In the genomic region with DNA sequence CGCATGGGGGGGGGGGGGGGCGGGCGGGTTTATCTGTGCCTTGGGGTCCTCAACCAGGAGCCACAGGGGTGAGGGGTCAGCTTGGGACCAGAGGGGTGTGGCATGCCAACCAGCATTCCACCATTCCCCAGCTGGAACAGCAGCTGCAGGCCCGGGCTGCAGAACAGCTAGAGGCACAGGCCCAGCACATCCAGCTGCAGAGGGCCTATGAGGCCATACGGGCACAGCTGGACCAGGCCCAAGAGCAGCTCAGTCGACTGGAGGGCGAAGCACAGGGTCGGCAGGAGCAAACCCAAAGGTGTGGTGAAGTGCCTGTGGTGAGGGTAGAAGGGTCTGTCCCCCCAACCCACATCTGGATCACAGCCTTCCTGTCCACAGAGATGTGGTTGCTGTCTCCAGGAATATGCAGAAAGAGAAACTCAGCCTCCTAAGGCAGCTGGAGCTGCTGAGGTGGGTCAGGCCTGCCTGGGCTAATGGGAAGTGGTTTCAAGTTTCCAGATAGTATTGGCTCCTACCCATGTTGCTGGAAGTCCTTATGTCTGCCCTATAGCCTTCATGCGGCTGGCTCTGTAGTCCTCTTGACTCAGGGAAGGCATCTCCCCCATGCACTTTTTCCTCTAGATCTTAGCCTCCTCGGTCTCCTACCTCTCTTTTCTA, we compare ENCODE assay signal across 9 mouse cellular contexts. TPM values are rescaled to one million over a fixed set of nuclear protein-coding genes. Genes with fewer than 3 reads are reported as not detected.
DNase-seq lines count a peak whose midpoint lies in the region; ATAC-seq and TF ChIP-seq lines count a peak whose summit lies in the region.
"Had no signal": no experiment of that assay in that cellular context is flagged by ENCODE, and none has a peak within 500 bp of the region (broad histone marks: within the 10 kb centered on the region; RNA-seq: fewer than 3 reads in every experiment).

No protein-coding gene starts in this region.

- WGBS in lung, embryonic 15.5 days, result 35% methylated on average over 10 of the region's 10 CpGs
- 39% methylated on average over 8 of the region's 10 CpGs for WGBS in lung, adult 2 months
- WGBS in heart, embryonic 16.5 days, result 36% methylated on average over 8 of the region's 10 CpGs
- 65% methylated on average over 10 of the region's 10 CpGs for WGBS in small intestine, adult 2 months

- peaks cover 45% of the 10 kb centered on the region for H3K27me3 ChIP-seq in lung, embryonic 15.5 days
- H3K27me3 ChIP-seq in heart, embryonic 16.5 days (ENCODE audit: control insufficient read depth, insufficient read depth, low read length), result peaks cover 31% of the 10 kb centered on the region
- H3K27me3 ChIP-seq in small intestine, adult 2 months (ENCODE audit: control insufficient read depth, insufficient read depth, low read length), result no peaks in the 10 kb centered on the region

- peak overlapping the region; percentile 48; the same call in 1 of the 2 replicates for H3K4me2 ChIP-seq in lung, embryonic 15.5 days
- H3K4me2 ChIP-seq in heart, embryonic 16.5 days (ENCODE audit: low read depth, low read length), result peak overlapping the region; percentile 56; the same call in 1 of the 2 replicates

- peaks cover 75% of the 10 kb centered on the region for H3K4me1 ChIP-seq in lung, embryonic 15.5 days
- peaks cover 36% of the 10 kb centered on the region for H3K4me1 ChIP-seq in lung, adult 2 months (ENCODE audit: control insufficient read depth, insufficient read depth, low read length)
- peaks cover 51% of the 10 kb centered on the region for H3K4me1 ChIP-seq in heart, embryonic 16.5 days (ENCODE audit: control insufficient read depth, insufficient read depth, low read length)
- peaks cover 44% of the 10 kb centered on the region for H3K4me1 ChIP-seq in small intestine, adult 2 months (ENCODE audit: control insufficient read depth, insufficient read depth, insufficient read length, low read length)

- H3K9ac ChIP-seq in lung, embryonic 15.5 days, result no peak overlapping the region
- H3K9ac ChIP-seq in heart, embryonic 16.5 days (ENCODE audit: low read length), result no peak overlapping the region; the same call in 1 of the 2 replicates
- H3K9ac ChIP-seq: liver, embryonic 15.5 days had no signal

- no peak overlapping the region for H3K4me3 ChIP-seq in lung, embryonic 15.5 days
- H3K4me3 ChIP-seq in lung, adult 2 months (replicated peaks; ENCODE audit: extremely low read depth, low read depth, low read length), result no peak overlapping the region
- H3K4me3 ChIP-seq in heart, embryonic 16.5 days (ENCODE audit: low read length), result no peak overlapping the region; the same call in 1 of the 2 replicates
- no peak overlapping the region; the same call in 1 of the 2 replicates for H3K4me3 ChIP-seq in small intestine, adult 2 months (ENCODE audit: low read depth, low read length)

- DNase-seq in cerebellum, adult 18-20 months, result peak; percentile 13 to 22
- no peak for DNase-seq in lung, adult 2 months
- no peak for DNase-seq in right cerebral cortex, postnatal 36 days (ENCODE audit: low spot score in 2 of 2)
- DNase-seq in c-Kit-positive CD71-positive TER-119-positive erythroid progenitor cells, embryonic 14.5 days (ENCODE audit: low spot score), result no peak

- TF ChIP-seq POLR2A in lung, adult 2 months (IDR thresholded peaks at IDR 0.05; ENCODE audit: borderline replicate concordance, extremely low read depth, low read depth, low read length), result no peak
- TF ChIP-seq POLR2A in small intestine, adult 2 months (IDR thresholded peaks at IDR 0.05; ENCODE audit: low read depth, low read length), result no peak

- no peaks in the 10 kb centered on the region for H3K9me3 ChIP-seq in lung, embryonic 15.5 days
- H3K9me3 ChIP-seq in heart, embryonic 16.5 days (replicated peaks; ENCODE audit: control insufficient read depth, low read length), result no peaks in the 10 kb centered on the region
- H3K9me3 ChIP-seq: liver, embryonic 15.5 days had no signal

- ATAC-seq in cerebellum, adult (ENCODE audit: insufficient number of reproducible peaks, low FRiP score, low TSS enrichment), result no peak
- no peak for ATAC-seq in lung, embryonic 15.5 days (ENCODE audit: borderline replicate concordance, extremely low read depth, low FRiP score, low TSS enrichment)
- no peak for ATAC-seq in heart, embryonic 16.5 days (replicated peaks; ENCODE audit: extremely low read depth, insufficient read depth, low FRiP score)

- H3K27ac ChIP-seq in lung, embryonic 15.5 days, result no peak overlapping the region
- peak overlapping the region; percentile 41 for H3K27ac ChIP-seq in heart, embryonic 16.5 days (ENCODE audit: low read length)
- H3K27ac ChIP-seq in small intestine, adult 2 months (ENCODE audit: insufficient read depth, low read depth, low read length), result peak overlapping the region; percentile 4; the same call in 1 of the 2 replicates
- H3K27ac ChIP-seq: liver, embryonic 15.5 days had no signal

- peaks cover 13% of the 10 kb centered on the region for H3K36me3 ChIP-seq in lung, embryonic 15.5 days
- peaks cover 9% of the 10 kb centered on the region for H3K36me3 ChIP-seq in heart, embryonic 16.5 days (ENCODE audit: control insufficient read depth, insufficient read depth)
- peaks cover 10% of the 10 kb centered on the region for H3K36me3 ChIP-seq in small intestine, adult 2 months (ENCODE audit: control insufficient read depth, insufficient read depth, low read length)

- no peak for TF ChIP-seq CTCF in lung, adult 2 months (IDR thresholded peaks at IDR 0.05; ENCODE audit: insufficient read depth, low read length)
- no peak for TF ChIP-seq CTCF in small intestine, adult 2 months (IDR thresholded peaks at IDR 0.05; ENCODE audit: extremely low read depth, insufficient read length, insufficient replicate concordance, low read depth, low read length)

RNA-seq across cellular contexts. Expression of a gene that starts 1.7 kb away (rescaled TPM):
- 24.4 and 30.7 TPM in 2 replicates for polyA plus RNA-seq in lung, embryonic 15.5 days (2015; fragmentation: Nextera tagmentation; extraction: Ambion mirVana)
- polyA plus RNA-seq in lung, adult 2 months (2012; rRNA removed), result 537 and 555 TPM in 2 replicates
- 42.2 and 44.0 TPM in 2 replicates for polyA plus RNA-seq in heart, embryonic 16.5 days (2015; fragmentation: Nextera tagmentation; extraction: Ambion mirVana)
- 209 and 414 TPM in 2 replicates for polyA plus RNA-seq in small intestine, adult 2 months (2012; rRNA removed)

RNA-seq across cellular contexts. Expression of a gene that starts 4.6 kb away (rescaled TPM):
- polyA plus RNA-seq in lung, embryonic 15.5 days (2015; fragmentation: Nextera tagmentation; extraction: Ambion mirVana), result 35.6 and 40.8 TPM in 2 replicates
- polyA plus RNA-seq in lung, adult 2 months (2012; rRNA removed), result 177 and 239 TPM in 2 replicates
- 24.2 and 26.1 TPM in 2 replicates for polyA plus RNA-seq in heart, embryonic 16.5 days (2015; fragmentation: Nextera tagmentation; extraction: Ambion mirVana)
- 32.6 and 57.1 TPM in 2 replicates for polyA plus RNA-seq in small intestine, adult 2 months (2012; rRNA removed)

RNA-seq across cellular contexts. Expression of a gene that starts 9.4 kb away (rescaled TPM):
- 66.9 and 69.2 TPM in 2 replicates for polyA plus RNA-seq in lung, embryonic 15.5 days (2015; fragmentation: Nextera tagmentation; extraction: Ambion mirVana)
- 29.0 and 30.9 TPM in 2 replicates for polyA plus RNA-seq in lung, adult 2 months (2012; rRNA removed)
- polyA plus RNA-seq in heart, embryonic 16.5 days (2015; fragmentation: Nextera tagmentation; extraction: Ambion mirVana), result 56.7 and 61.5 TPM in 2 replicates
- polyA plus RNA-seq in small intestine, adult 2 months (2012; rRNA removed), result 29.9 and 30.2 TPM in 2 replicates

RNA-seq across cellular contexts. Expression of a gene that starts 9.5 kb away (rescaled TPM):
- polyA plus RNA-seq in lung, embryonic 15.5 days (2015; fragmentation: Nextera tagmentation; extraction: Ambion mirVana), result 96.9 and 100 TPM in 2 replicates
- polyA plus RNA-seq in lung, adult 2 months (2012; rRNA removed), result 91.1 and 150 TPM in 2 replicates
- polyA plus RNA-seq in heart, embryonic 16.5 days (2015; fragmentation: Nextera tagmentation; extraction: Ambion mirVana), result 61.0 and 61.5 TPM in 2 replicates
- polyA plus RNA-seq in small intestine, adult 2 months (2012; rRNA removed), result 15.7 and 16.1 TPM in 2 replicates

RNA-seq across cellular contexts. Expression of a gene that starts 10.5 kb away (rescaled TPM):
- 35.9 and 41.6 TPM in 2 replicates for polyA plus RNA-seq in lung, embryonic 15.5 days (2015; fragmentation: Nextera tagmentation; extraction: Ambion mirVana)
- 289 and 356 TPM in 2 replicates for polyA plus RNA-seq in lung, adult 2 months (2012; rRNA removed)
- polyA plus RNA-seq in heart, embryonic 16.5 days (2015; fragmentation: Nextera tagmentation; extraction: Ambion mirVana), result 73.1 and 78.0 TPM in 2 replicates
- polyA plus RNA-seq in small intestine, adult 2 months (2012; rRNA removed), result 86.0 and 319 TPM in 2 replicates

Comparison
In these comparisons a context has a peak if more than half of its experiments do, and no peak if none do; other contexts are left out.
1. DNase-seq: peak in cerebellum, adult 18-20 months (2 of 2); none in lung, adult 2 months (single experiment), right cerebral cortex, postnatal 36 days (0 of 2) and c-Kit-positive CD71-positive TER-119-positive erythroid progenitor cells, embryonic 14.5 days (single experiment).